13 mouse cellular contexts compared by ENCODE assay signal in the genomic region with DNA sequence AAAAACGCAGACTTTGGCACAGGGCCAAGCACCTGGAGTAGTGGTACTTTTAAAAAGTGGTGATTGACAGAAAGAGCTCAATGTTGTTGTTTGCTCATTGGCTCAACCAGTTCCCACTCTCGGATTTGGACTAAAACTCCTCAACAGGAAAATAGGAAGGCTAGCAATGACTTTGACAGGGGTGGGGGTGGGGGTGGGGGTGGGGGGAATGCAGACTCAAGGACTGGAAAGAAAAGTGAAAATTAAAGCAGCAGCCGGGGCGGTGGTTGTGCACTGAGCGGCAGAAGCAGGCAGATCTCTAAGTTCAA. TPM values are rescaled to one million over a fixed set of nuclear protein-coding genes. Genes with fewer than 3 reads are reported as not detected.
A peak's percentile ranks its signal among the peaks of the same experiment; 100 is the strongest.
DNase-seq lines count a peak whose midpoint lies in the region; ATAC-seq and TF ChIP-seq lines count a peak whose summit lies in the region.
"Had no signal": no experiment of that assay in that cellular context is flagged by ENCODE, and none has a peak within 500 bp of the region (broad histone marks: within the 10 kb centered on the region; RNA-seq: fewer than 3 reads in every experiment).

No protein-coding gene starts in this region.

- peaks cover 4% of the 10 kb centered on the region; the same call in 1 of the 2 replicates for H3K9me3 ChIP-seq in hindbrain, embryonic 11.5 days (ENCODE audit: control insufficient read depth, low read length)
- H3K9me3 ChIP-seq in midbrain, embryonic 13.5 days: peaks cover 14% of the 10 kb centered on the region; the same call in 1 of the 2 replicates
- H3K9me3 ChIP-seq in liver, embryonic 12.5 days (replicated peaks): 0 out of 2 replicates have a peak, but pooled peaks cover 7% of the 10 kb centered on the region
- H3K9me3 ChIP-seq: intestine, embryonic 15.5 days; liver, embryonic 15.5 days had no signal

- ATAC-seq in hindbrain, embryonic 11.5 days (ENCODE audit: low FRiP score): peak; percentile 28; the same call in 1 of the 2 replicates
- ATAC-seq in midbrain, embryonic 13.5 days: peak; percentile 37
- no peak for ATAC-seq in liver, embryonic 12.5 days
- ATAC-seq in monocyte, adult 5-6 weeks (replicated peaks; ENCODE audit: insufficient number of reproducible peaks, low FRiP score, low TSS enrichment, poor library complexity, severe bottlenecking): no peak
- ATAC-seq: intestine, embryonic 15.5 days had no signal

- DNase-seq in thymus, adult 2 months: peak; percentile 78
- DNase-seq in thymus, postnatal 4 days: no peak
- DNase-seq in hindbrain, embryonic 11.5 days (ENCODE audit: low spot score): no peak
- DNase-seq in heart, adult 11 months: no peak
- DNase-seq: right cerebral cortex, postnatal 4 days had no signal

- 16% methylated on average over 5 of the region's 5 CpGs for WGBS in thymus, adult 2 months
- 52% methylated on average over 5 of the region's 5 CpGs for WGBS in hindbrain, embryonic 11.5 days
- WGBS in midbrain, embryonic 13.5 days: 29% methylated on average over 5 of the region's 5 CpGs
- WGBS in liver, embryonic 12.5 days (ENCODE audit: insufficient replicate concordance): 61% methylated on average over 5 of the region's 5 CpGs

- 0 out of 2 replicates have a peak overlapping the region, but pooled peaks have one; percentile 0 for H3K4me3 ChIP-seq in thymus, adult 2 months (ENCODE audit: control insufficient read depth, insufficient read depth, low read length)
- H3K4me3 ChIP-seq in hindbrain, embryonic 11.5 days (ENCODE audit: low read depth, low read length): no peak overlapping the region
- no peak overlapping the region for H3K4me3 ChIP-seq in midbrain, embryonic 13.5 days (replicated peaks)
- no peak overlapping the region for H3K4me3 ChIP-seq in liver, embryonic 12.5 days
- H3K4me3 ChIP-seq: intestine, embryonic 15.5 days; liver, embryonic 15.5 days; myocyte had no signal

- peak overlapping the region; percentile 63 for H3K27ac ChIP-seq in thymus, adult 2 months (ENCODE audit: control insufficient read depth, insufficient read depth, low read length)
- peak overlapping the region; percentile 69; the same call in 1 of the 2 replicates for H3K27ac ChIP-seq in hindbrain, embryonic 11.5 days (ENCODE audit: low read depth, low read length)
- H3K27ac ChIP-seq in midbrain, embryonic 13.5 days: peak overlapping the region; percentile 83
- no peak overlapping the region for H3K27ac ChIP-seq in liver, embryonic 12.5 days
- H3K27ac ChIP-seq: intestine, embryonic 15.5 days; liver, embryonic 15.5 days had no signal

- no peaks in the 10 kb centered on the region for H3K27me3 ChIP-seq in thymus, adult 2 months (ENCODE audit: control insufficient read depth, insufficient read depth, low read length)
- H3K27me3 ChIP-seq in hindbrain, embryonic 11.5 days (ENCODE audit: control insufficient read depth, insufficient read depth, low read length): no peaks in the 10 kb centered on the region
- H3K27me3 ChIP-seq in midbrain, embryonic 13.5 days: no peaks in the 10 kb centered on the region
- H3K27me3 ChIP-seq in liver, embryonic 12.5 days (replicated peaks): no peaks in the 10 kb centered on the region
- H3K27me3 ChIP-seq: intestine, embryonic 15.5 days; liver, embryonic 15.5 days had no signal

- no peak overlapping the region for H3K9ac ChIP-seq in hindbrain, embryonic 11.5 days (ENCODE audit: low read depth, low read length)
- no peak overlapping the region for H3K9ac ChIP-seq in midbrain, embryonic 13.5 days (replicated peaks)
- no peak overlapping the region for H3K9ac ChIP-seq in liver, embryonic 12.5 days
- H3K9ac ChIP-seq: intestine, embryonic 15.5 days; liver, embryonic 15.5 days had no signal

- no peak overlapping the region for H3K4me2 ChIP-seq in hindbrain, embryonic 11.5 days (replicated peaks; ENCODE audit: low read depth, low read length)
- H3K4me2 ChIP-seq in midbrain, embryonic 13.5 days (replicated peaks): peak overlapping the region; percentile 43
- H3K4me2 ChIP-seq in liver, embryonic 12.5 days: no peak overlapping the region
- H3K4me2 ChIP-seq: intestine, embryonic 15.5 days; liver, embryonic 15.5 days had no signal

- H3K4me1 ChIP-seq in thymus, adult 2 months (replicated peaks; ENCODE audit: control insufficient read depth, insufficient read depth, low read length): peaks cover 56% of the 10 kb centered on the region
- peaks cover 6% of the 10 kb centered on the region for H3K4me1 ChIP-seq in hindbrain, embryonic 11.5 days (replicated peaks; ENCODE audit: control insufficient read depth, insufficient read depth, low read length)
- peaks cover 82% of the 10 kb centered on the region for H3K4me1 ChIP-seq in midbrain, embryonic 13.5 days (replicated peaks)
- 0 out of 2 replicates have a peak, but pooled peaks cover 3% of the 10 kb centered on the region for H3K4me1 ChIP-seq in liver, embryonic 12.5 days
- H3K4me1 ChIP-seq: liver, embryonic 15.5 days had no signal

- H3K36me3 ChIP-seq in thymus, adult 2 months (ENCODE audit: control insufficient read depth, insufficient read depth, low read length): peaks cover 23% of the 10 kb centered on the region
- peaks cover 16% of the 10 kb centered on the region for H3K36me3 ChIP-seq in hindbrain, embryonic 11.5 days (ENCODE audit: control insufficient read depth, insufficient read depth, low read length)
- H3K36me3 ChIP-seq in midbrain, embryonic 13.5 days: peaks cover 48% of the 10 kb centered on the region
- no peaks in the 10 kb centered on the region for H3K36me3 ChIP-seq in liver, embryonic 12.5 days
- H3K36me3 ChIP-seq: intestine, embryonic 15.5 days; liver, embryonic 15.5 days had no signal

- TF ChIP-seq POLR2A in thymus, adult 2 months (IDR thresholded peaks at IDR 0.05; ENCODE audit: control insufficient read depth, extremely low read depth, insufficient read depth, low read length, poor library complexity): no peak

- no peak for TF ChIP-seq CTCF in thymus, adult 2 months (IDR thresholded peaks at IDR 0.05; ENCODE audit: borderline replicate concordance, control insufficient read depth, extremely low read depth, insufficient read depth, low read length, poor library complexity)

RNA-seq across cellular contexts. Expression of a gene that starts 10.4 kb away (rescaled TPM):
- 299 and 344 TPM in 2 replicates for polyA plus RNA-seq in thymus, adult 2 months (2012; rRNA removed)
- 44.3 and 44.9 TPM in 2 replicates for polyA plus RNA-seq in hindbrain, embryonic 11.5 days (2014; fragmentation: Nextera tagmentation; extraction: Ambion mirVana)
- 444 and 467 TPM in 2 replicates for polyA plus RNA-seq in midbrain, embryonic 13.5 days (2015; fragmentation: Nextera tagmentation; extraction: Ambion mirVana)
- polyA plus RNA-seq in liver, embryonic 12.5 days (2016; fragmentation: Nextera tagmentation; extraction: Ambion mirVana): 0.11 and 0.17 TPM in 2 replicates
- 1.2 to 2.1 TPM (median 1.9 TPM) in 3 replicates for total RNA-seq in monocyte, adult 5-6 weeks (2017)
- total RNA-seq: MEL had no signal

RNA-seq across cellular contexts. Expression of a gene that starts 45.2 kb away (rescaled TPM):
- polyA plus RNA-seq in thymus, adult 2 months (2012; rRNA removed): 0.12 TPM in 1 of 2 replicates, not detected in the other
- polyA plus RNA-seq in hindbrain, embryonic 11.5 days (2014; fragmentation: Nextera tagmentation; extraction: Ambion mirVana): 0.32 and 0.43 TPM in 2 replicates
- polyA plus RNA-seq in midbrain, embryonic 13.5 days (2015; fragmentation: Nextera tagmentation; extraction: Ambion mirVana): 0.26 and 0.48 TPM in 2 replicates
- polyA plus RNA-seq in liver, embryonic 12.5 days (2016; fragmentation: Nextera tagmentation; extraction: Ambion mirVana): not detected in 2 replicates
- total RNA-seq in monocyte, adult 5-6 weeks (2017): not detected in 3 replicates
- total RNA-seq: layer of hippocampus, postnatal 14 days; MEL had no signal
- polyA plus RNA-seq: intestine, embryonic 15.5 days; liver, embryonic 15.5 days; myocyte had no signal

Comparison
In these comparisons a context has a peak if more than half of its experiments do, and no peak if none do; other contexts are left out.
1. ATAC-seq: peak in hindbrain, embryonic 11.5 days (single experiment) and midbrain, embryonic 13.5 days (single experiment); none in liver, embryonic 12.5 days (single experiment) and monocyte, adult 5-6 weeks (single experiment).
2. RNA of a gene that starts 10.4 kb away (polyA plus RNA-seq): 444 to 467 TPM in midbrain, embryonic 13.5 days, 299 to 344 TPM in thymus, adult 2 months and 44.3 to 44.9 TPM in hindbrain, embryonic 11.5 days; 0.11 to 0.17 TPM in liver, embryonic 12.5 days; every median in the first group is over 10 times any median in the second.